Mouse (Mus musculus): Measurements from ENCODE around the gene Amt. TPM values are rescaled to one million over a fixed set of nuclear protein-coding genes. Genes with fewer than 3 reads are reported as not detected.

Gene Amt
- polyA plus RNA-seq, 1 experiment from 2014 or later = 15.5 TPM

GRCm38 (mm10) chr9:108324784-108325183 is 28.1 kb downstream of the Amt start:
- Histone ChIP-seq H3K27ac (ENCODE audit: low read length) (no peak overlapping the region), H3K4me1 (ENCODE audit: control insufficient read depth, insufficient read depth, low read length) (no peaks in the 10 kb centered on the region), H3K36me3 (ENCODE audit: control insufficient read depth, insufficient read depth, low read length) (peaks cover 6% of the 10 kb centered on the region; the same call in 1 of the 2 replicates), H3K9ac (ENCODE audit: low read depth, low read length) (no peak overlapping the region), H3K27me3 (replicated peaks; ENCODE audit: control insufficient read depth, insufficient read depth, low read length) (no peaks in the 10 kb centered on the region), H3K4me3 (ENCODE audit: low read length) (no peak overlapping the region), H3K9me3 (ENCODE audit: control insufficient read depth, low read length) (no peaks in the 10 kb centered on the region), H3K4me2 (ENCODE audit: low read depth, low read length) (no peak overlapping the region)
- no peak for ATAC-seq
- 91% methylated on average over 1 of the region's 1 CpGs for WGBS

GRCm38 (mm10) chr9:108325811-108326210 is 29.2 kb downstream of the Amt start:
- WGBS = 96% methylated on average over 2 of the region's 2 CpGs
- Histone ChIP-seq H3K4me3 (ENCODE audit: low read length) (no peak overlapping the region), H3K4me2 (ENCODE audit: low read depth, low read length) (no peak overlapping the region), H3K4me1 (ENCODE audit: control insufficient read depth, insufficient read depth, low read length) (no peaks in the 10 kb centered on the region), H3K27me3 (replicated peaks; ENCODE audit: control insufficient read depth, insufficient read depth, low read length) (no peaks in the 10 kb centered on the region), H3K27ac (ENCODE audit: low read length) (no peak overlapping the region), H3K9me3 (ENCODE audit: control insufficient read depth, low read length) (no peaks in the 10 kb centered on the region), H3K9ac (ENCODE audit: low read depth, low read length) (no peak overlapping the region), H3K36me3 (ENCODE audit: control insufficient read depth, insufficient read depth, low read length) (peaks cover 8% of the 10 kb centered on the region; the same call in 1 of the 2 replicates)
- ATAC-seq = no peak

GRCm38 (mm10) chr9:108337848-108338550 is 41.3 kb downstream of the Amt start:
- Histone ChIP-seq H3K27ac (ENCODE audit: low read length) (peak overlapping the region; percentile 98), H3K4me2 (ENCODE audit: low read depth, low read length) (peak overlapping the region; percentile 74; the same call in 1 of the 2 replicates), H3K27me3 (replicated peaks; ENCODE audit: control insufficient read depth, insufficient read depth, low read length) (no peaks in the 10 kb centered on the region), H3K4me3 (ENCODE audit: low read length) (no peak overlapping the region), H3K9ac (ENCODE audit: low read depth, low read length) (no peak overlapping the region), H3K4me1 (ENCODE audit: control insufficient read depth, insufficient read depth, low read length) (peaks cover 26% of the 10 kb centered on the region), H3K9me3 (ENCODE audit: control insufficient read depth, low read length) (no peaks in the 10 kb centered on the region), H3K36me3 (ENCODE audit: control insufficient read depth, insufficient read depth, low read length) (peaks cover 4% of the 10 kb centered on the region; the same call in 1 of the 2 replicates)
- WGBS = 74% methylated on average over 10 of the region's 10 CpGs
- no peak for ATAC-seq

- Histone ChIP-seq H3K4me1 (ENCODE audit: control insufficient read depth, insufficient read depth, low read length) (peaks cover 30% of the 10 kb centered on the region), H3K9ac (ENCODE audit: low read depth, low read length) (peak overlapping the region; percentile 95; the same call in 1 of the 2 replicates), H3K36me3 (ENCODE audit: control insufficient read depth, insufficient read depth, low read length) (peaks cover 1% of the 10 kb centered on the region; the same call in 1 of the 2 replicates), H3K4me3 (ENCODE audit: low read length) (peak overlapping the region; percentile 82), H3K9me3 (ENCODE audit: control insufficient read depth, low read length) (no peaks in the 10 kb centered on the region), H3K4me2 (ENCODE audit: low read depth, low read length) (peak overlapping the region; percentile 74), H3K27ac (ENCODE audit: low read length) (peak overlapping the region; percentile 98), H3K27me3 (replicated peaks; ENCODE audit: control insufficient read depth, insufficient read depth, low read length) (no peaks in the 10 kb centered on the region)
- no peak for ATAC-seq
- 23% methylated on average over 6 of the region's 6 CpGs for WGBS
Measured at GRCm38 (mm10) chr9:108338551-108338885, 41.9 kb downstream of the Amt start.

DNA sequence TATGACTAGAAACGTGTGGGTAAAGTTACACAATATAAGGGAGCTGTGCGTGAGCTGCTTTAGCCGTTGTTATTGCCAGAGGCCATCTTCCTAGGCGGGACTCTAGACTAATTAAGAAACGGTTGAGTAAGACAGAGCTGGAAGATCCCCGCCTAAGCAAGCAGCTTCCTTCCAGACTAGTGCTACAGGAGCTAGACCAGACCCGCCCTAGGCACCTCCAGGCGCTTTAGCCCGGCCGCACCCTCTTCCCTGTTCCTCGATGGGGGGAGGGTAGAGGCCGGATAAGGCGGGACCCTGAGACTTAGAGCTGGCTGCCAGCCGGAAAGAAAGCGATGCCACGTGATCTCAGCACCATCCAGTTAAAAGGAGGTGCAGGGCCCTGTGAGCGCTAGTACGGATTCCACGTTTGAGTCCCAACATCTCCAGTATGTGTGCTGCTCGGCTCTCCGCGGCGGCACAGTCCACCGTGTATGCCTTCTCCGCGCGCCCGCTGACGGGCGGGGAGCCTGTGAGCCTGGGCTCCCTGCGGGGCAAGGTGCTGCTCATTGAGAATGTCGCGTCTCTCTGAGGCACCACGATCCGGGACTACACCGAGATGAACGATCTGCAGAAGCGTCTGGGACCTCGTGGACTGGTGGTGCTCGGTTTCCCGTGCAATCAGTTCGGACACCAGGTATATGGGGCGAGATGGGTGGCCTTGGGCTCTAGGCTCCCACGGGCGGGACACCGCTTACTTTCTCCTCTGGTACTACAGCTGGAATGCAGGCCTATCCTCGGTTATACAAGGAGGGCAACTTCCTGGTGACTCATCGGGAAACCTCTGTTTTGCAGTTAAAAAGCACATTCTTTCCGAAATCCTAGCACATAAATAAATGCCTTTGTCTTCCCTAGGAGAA is 42.5 kb downstream of the Amt start, which contains the start of gene Gpx1:
Gene Gpx1, plus strand, starts transcription at position 18 of the 896 bp plus-strand sequence.
- Histone ChIP-seq H3K27ac (ENCODE audit: low read length) (peak within 1 kb of the TSS; percentile 98), H3K9ac (ENCODE audit: low read depth, low read length) (peak within 1 kb of the TSS; percentile 95), H3K4me3 (ENCODE audit: low read length) (peak within 1 kb of the TSS; percentile 82), H3K36me3 (ENCODE audit: control insufficient read depth, insufficient read depth, low read length) (no peaks in the 10 kb centered on the region), H3K27me3 (replicated peaks; ENCODE audit: control insufficient read depth, insufficient read depth, low read length) (no peaks in the 10 kb centered on the region), H3K4me2 (ENCODE audit: low read depth, low read length) (peak within 1 kb of the TSS; percentile 74), H3K9me3 (ENCODE audit: control insufficient read depth, low read length) (no peaks in the 10 kb centered on the region), H3K4me1 (ENCODE audit: control insufficient read depth, insufficient read depth, low read length) (peaks cover 30% of the 10 kb centered on the region)
- ATAC-seq = peak; percentile 96
- WGBS = under 1% methylated on average over 49 of the region's 49 CpGs

- Histone ChIP-seq H3K4me3 (ENCODE audit: low read length) (peak overlapping the region; percentile 82), H3K36me3 (ENCODE audit: control insufficient read depth, insufficient read depth, low read length) (no peaks in the 10 kb centered on the region), H3K4me1 (ENCODE audit: control insufficient read depth, insufficient read depth, low read length) (peaks cover 30% of the 10 kb centered on the region), H3K27me3 (replicated peaks; ENCODE audit: control insufficient read depth, insufficient read depth, low read length) (no peaks in the 10 kb centered on the region), H3K9ac (ENCODE audit: low read depth, low read length) (peak overlapping the region; percentile 95), H3K9me3 (ENCODE audit: control insufficient read depth, low read length) (no peaks in the 10 kb centered on the region), H3K4me2 (ENCODE audit: low read depth, low read length) (peak overlapping the region; percentile 74), H3K27ac (ENCODE audit: low read length) (peak overlapping the region; percentile 98)
- no peak for ATAC-seq
- WGBS = 10% methylated on average over 20 of the region's 20 CpGs
Measured at GRCm38 (mm10) chr9:108339886-108340257, 43.2 kb downstream of the Amt start.

DNA sequence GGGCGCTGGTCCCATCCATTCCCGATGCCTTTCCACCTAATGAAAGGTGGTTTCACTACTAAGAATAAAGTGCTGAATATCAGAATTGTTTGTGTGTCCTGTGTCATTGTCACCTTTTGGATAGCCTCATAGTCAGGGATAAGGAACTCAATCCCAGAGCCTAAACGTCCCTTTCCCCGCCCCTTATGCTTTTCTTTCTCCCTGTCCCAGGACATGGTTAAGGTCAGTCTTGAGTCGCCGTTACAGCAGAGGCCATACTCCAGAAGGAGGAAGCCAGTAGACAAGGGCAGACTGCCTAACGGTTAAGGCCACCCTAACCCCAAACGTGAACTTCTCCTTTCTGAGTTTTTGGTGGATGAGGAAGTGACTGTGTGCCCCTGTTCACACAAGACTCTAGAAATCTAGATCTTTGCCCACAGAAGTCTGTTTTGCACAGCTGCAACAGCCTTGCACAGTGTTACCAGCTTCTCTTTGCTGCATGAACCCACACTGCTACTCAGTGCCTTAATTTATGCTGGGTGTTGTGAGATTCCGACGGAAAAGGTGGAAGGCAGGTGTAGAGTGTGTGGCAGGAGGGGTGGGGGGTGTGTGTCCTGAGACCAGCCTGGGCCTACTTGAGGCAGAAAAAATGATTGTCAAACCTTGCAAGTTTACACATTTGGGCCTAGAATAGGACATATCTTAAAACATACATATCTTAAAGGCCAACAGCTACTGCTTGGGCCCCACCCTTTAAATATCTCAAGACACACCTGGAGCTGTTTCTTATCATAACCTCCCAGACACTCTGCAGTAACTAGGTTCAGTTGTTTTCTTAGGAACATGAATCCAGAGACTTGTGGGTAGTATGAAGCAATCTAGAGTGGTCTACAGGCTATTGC is 43.8 kb downstream of the Amt start:
- Histone ChIP-seq H3K4me2 (ENCODE audit: low read depth, low read length) (peak overlapping the region; percentile 74), H3K4me1 (ENCODE audit: control insufficient read depth, insufficient read depth, low read length) (peaks cover 30% of the 10 kb centered on the region), H3K4me3 (ENCODE audit: low read length) (peak overlapping the region; percentile 82), H3K36me3 (ENCODE audit: control insufficient read depth, insufficient read depth, low read length) (no peaks in the 10 kb centered on the region), H3K9ac (ENCODE audit: low read depth, low read length) (peak overlapping the region; percentile 95), H3K27ac (ENCODE audit: low read length) (peak overlapping the region; percentile 98), H3K27me3 (replicated peaks; ENCODE audit: control insufficient read depth, insufficient read depth, low read length) (no peaks in the 10 kb centered on the region), H3K9me3 (ENCODE audit: control insufficient read depth, low read length) (no peaks in the 10 kb centered on the region)
- 50% methylated on average over 10 of the region's 10 CpGs for WGBS
- ATAC-seq = peak; percentile 19

DNA sequence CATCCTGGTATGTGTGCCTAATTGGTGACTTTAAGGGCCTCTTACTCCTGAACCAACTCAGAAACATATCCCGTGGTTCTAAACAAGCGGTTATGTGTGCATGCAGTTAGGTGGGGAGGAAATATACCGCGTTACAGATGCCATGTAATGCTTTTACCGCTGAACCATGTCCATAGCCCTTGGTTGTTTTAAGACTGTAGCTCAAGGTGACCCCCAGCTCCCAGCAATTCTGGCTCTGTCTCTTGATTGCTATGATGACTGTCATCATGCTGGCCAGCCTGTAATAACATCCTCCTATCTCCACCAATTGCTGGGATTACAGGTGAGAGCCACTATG is 44.5 kb downstream of the Amt start:
- peak overlapping the region; percentile 33 for H3K4me2 ChIP-seq (ENCODE audit: low read depth, low read length)
- no peaks in the 10 kb centered on the region for H3K27me3 ChIP-seq (replicated peaks; ENCODE audit: control insufficient read depth, insufficient read depth, low read length)
- WGBS = 84% methylated on average over 5 of the region's 5 CpGs
- no peak for ATAC-seq
- H3K4me1 ChIP-seq (ENCODE audit: control insufficient read depth, insufficient read depth, low read length) = peaks cover 33% of the 10 kb centered on the region
- peak overlapping the region; percentile 98 for H3K27ac ChIP-seq (ENCODE audit: low read length)
- no peaks in the 10 kb centered on the region for H3K36me3 ChIP-seq (ENCODE audit: control insufficient read depth, insufficient read depth, low read length)
- H3K9me3 ChIP-seq (ENCODE audit: control insufficient read depth, low read length) = no peaks in the 10 kb centered on the region
- peak overlapping the region; percentile 82 for H3K4me3 ChIP-seq (ENCODE audit: low read length)
- peak overlapping the region; percentile 95; the same call in 1 of the 2 replicates for H3K9ac ChIP-seq (ENCODE audit: low read depth, low read length)

DNA sequence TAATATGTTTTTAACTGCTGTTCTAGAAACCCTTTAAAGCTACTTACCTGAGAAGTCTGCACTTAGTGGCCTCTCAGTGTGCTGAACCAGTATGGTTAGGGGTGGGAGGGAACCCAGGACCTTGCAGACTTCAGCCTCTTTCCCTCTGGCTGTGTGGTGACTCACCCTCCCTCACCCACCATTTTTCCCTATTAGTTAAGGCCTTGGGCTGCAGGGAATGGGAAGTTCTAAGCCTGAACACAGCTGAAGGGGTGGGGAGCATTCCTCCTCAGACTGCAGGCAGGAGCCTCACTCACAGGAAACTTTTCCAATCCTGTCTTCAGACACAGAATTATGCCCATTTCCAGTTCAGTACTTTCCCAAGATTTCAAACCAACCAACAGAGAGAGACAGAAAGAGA is 45.1 kb downstream of the Amt start:
- Histone ChIP-seq H3K4me2 (ENCODE audit: low read depth, low read length) (no peak overlapping the region), H3K27ac (ENCODE audit: low read length) (peak overlapping the region; percentile 98), H3K9ac (ENCODE audit: low read depth, low read length) (no peak overlapping the region), H3K36me3 (ENCODE audit: control insufficient read depth, insufficient read depth, low read length) (no peaks in the 10 kb centered on the region), H3K4me3 (ENCODE audit: low read length) (no peak overlapping the region), H3K27me3 (replicated peaks; ENCODE audit: control insufficient read depth, insufficient read depth, low read length) (no peaks in the 10 kb centered on the region), H3K9me3 (ENCODE audit: control insufficient read depth, low read length) (no peaks in the 10 kb centered on the region), H3K4me1 (ENCODE audit: control insufficient read depth, insufficient read depth, low read length) (peaks cover 35% of the 10 kb centered on the region)
- peak; percentile 6 for ATAC-seq

All from intestine, embryonic 16.5 days (tissue).